Mouse (Mus musculus) retina, postnatal 1 day (tissue): ENCODE data around the gene Mapt.
A peak's percentile ranks its signal among the peaks of the same experiment; 100 is the strongest.

Experiments used
- DNase-seq: peaks from one replicate; pipeline ENCODE4 v3.0.0-alpha.2; 2012

Gene Mapt

GRCm38 (mm10) chr11:104279049-104279448 is 47.9 kb downstream of the Mapt start:
- no peak for DNase-seq

- no peak for DNase-seq
Observed at GRCm38 (mm10) chr11:104279538-104279937, 48.3 kb downstream of the Mapt start.

GRCm38 (mm10) chr11:104281501-104281900 is 50.3 kb downstream of the Mapt start:
- no peak for DNase-seq

GRCm38 (mm10) chr11:104287113-104287512 is 55.9 kb downstream of the Mapt start:
- DNase-seq = no peak

GRCm38 (mm10) chr11:104288835-104289198 is 57.6 kb downstream of the Mapt start:
- peak; percentile 14 for DNase-seq

GRCm38 (mm10) chr11:104289199-104290031 is 58.2 kb downstream of the Mapt start:
- peak; percentile 90 for DNase-seq

GRCm38 (mm10) chr11:104292443-104293220 is 61.4 kb downstream of the Mapt start:
- DNase-seq = no peak

GRCm38 (mm10) chr11:104293241-104293640 is 62.1 kb downstream of the Mapt start:
- no peak for DNase-seq

- no peak for DNase-seq
Observed at GRCm38 (mm10) chr11:104295145-104295544, 64.0 kb downstream of the Mapt start.

- peak; percentile 12 for DNase-seq
Observed at GRCm38 (mm10) chr11:104295656-104296055, 64.5 kb downstream of the Mapt start.

- no peak for DNase-seq
Observed at GRCm38 (mm10) chr11:104297671-104298070, 66.5 kb downstream of the Mapt start.

GRCm38 (mm10) chr11:104302628-104303027 is 71.4 kb downstream of the Mapt start:
- peak; percentile 47 for DNase-seq

- no peak for DNase-seq
Observed at GRCm38 (mm10) chr11:104303088-104303960, 72.1 kb downstream of the Mapt start.

- no peak for DNase-seq
Observed at GRCm38 (mm10) chr11:104305711-104306110, 74.5 kb downstream of the Mapt start.

- no peak for DNase-seq
Observed at GRCm38 (mm10) chr11:104306483-104306882, 75.3 kb downstream of the Mapt start.

GRCm38 (mm10) chr11:104307136-104307535 is 75.9 kb downstream of the Mapt start:
- DNase-seq = no peak

- DNase-seq = no peak
Observed at GRCm38 (mm10) chr11:104309377-104310225, 78.4 kb downstream of the Mapt start.

GRCm38 (mm10) chr11:104310226-104310887 is 79.2 kb downstream of the Mapt start:
- no peak for DNase-seq

GRCm38 (mm10) chr11:104311643-104312042 is 80.5 kb downstream of the Mapt start:
- peak; percentile 41 for DNase-seq

GRCm38 (mm10) chr11:104315703-104316102 is 84.5 kb downstream of the Mapt start:
- DNase-seq = peak; percentile 86

GRCm38 (mm10) chr11:104316685-104317400 is 85.7 kb downstream of the Mapt start:
- no peak for DNase-seq
